Mouse (Mus musculus) heart, embryonic 11.5 days (tissue): ENCODE measurements around the gene Dbn1. TPM values are rescaled to one million over a fixed set of nuclear protein-coding genes. Genes with fewer than 3 reads are reported as not detected.

ENCODE experiments used
- ATAC-seq: fragments of 200-750 bp; cut with Nextera tagmentation; replicated peaks from 2 replicates; pipeline ENCODE4 v1.8.0; 2017; ENCODE audit warnings: moderate library complexity; ENCODE audit not compliant: insufficient number of reproducible peaks, low FRiP score, low TSS enrichment
- H3K27ac ChIP-seq: fragments of 300-500 bp; sonication (generic); 2 replicates; pipeline ENCODE4 v1.5.1; 2014; ENCODE audit warnings: mild to moderate bottlenecking, low read depth, low read length
- H3K27me3 ChIP-seq: fragments of 300-500 bp; sonication (generic); 2 replicates; pipeline ENCODE4 v1.6.1; 2014; ENCODE audit warnings: mild to moderate bottlenecking, low read length, mixed read lengths; ENCODE audit not compliant: control insufficient read depth, insufficient read depth
- H3K36me3 ChIP-seq: fragments of 300-500 bp; sonication (generic); 2 replicates; pipeline ENCODE4 v1.6.1; 2014; ENCODE audit warnings: mild to moderate bottlenecking, low read length, moderate library complexity, mixed read lengths; ENCODE audit not compliant: control insufficient read depth, insufficient read depth
- H3K4me1 ChIP-seq: fragments of 300-500 bp; sonication (generic); 2 replicates; pipeline ENCODE4 v1.6.1; 2014; ENCODE audit warnings: low read length; ENCODE audit not compliant: control insufficient read depth, insufficient read depth
- H3K4me2 ChIP-seq: fragments of 300-500 bp; sonication (generic); 2 replicates; pipeline ENCODE4 v1.6.1; 2014; ENCODE audit warnings: mild to moderate bottlenecking, moderate library complexity
- H3K4me3 ChIP-seq: fragments of 300-500 bp; sonication (generic); 2 replicates; pipeline ENCODE4 v1.5.1; 2014; ENCODE audit warnings: low read depth, low read length
- H3K9ac ChIP-seq: fragments of 300-500 bp; sonication (generic); 2 replicates; pipeline ENCODE4 v1.6.1; 2014; ENCODE audit warnings: mild to moderate bottlenecking, low read depth, low read length, moderate library complexity
- H3K9me3 ChIP-seq: fragments of 300-500 bp; sonication (generic); replicated peaks from 2 replicates; pipeline ENCODE4 v1.6.1; 2016; ENCODE audit warnings: low read length; ENCODE audit not compliant: control insufficient read depth
- WGBS: fragments of 180-500 bp; shearing (Covaris S2); extraction: QIAGEN DNeasy Blood & Tissue Kit; methylation state at CpG from one replicate; pipeline ENCODE4 v1.1.7; 2014; ENCODE audit not compliant: insufficient replicate concordance; 5-methylcytosine and 5-hydroxymethylcytosine counted together
- polyA plus RNA-seq: library from polyadenylated mRNA; unstranded; fragments of >200 nt; fragmentation: Nextera tagmentation; extraction: Ambion mirVana; gene quantifications from 2 replicates; pipeline ENCODE4 v1.2.1, GENCODE M21; 2014

The Dbn1 gene
- polyA plus RNA-seq, 1 experiment from 2014 or later: 64.1 TPM

- peaks cover 9% of the 10 kb centered on the region for H3K27me3 ChIP-seq
- ATAC-seq: peak; percentile 54
- H3K4me3 ChIP-seq: peak overlapping the region; percentile 98
- H3K36me3 ChIP-seq: peaks cover 19% of the 10 kb centered on the region
- peak overlapping the region; percentile 69 for H3K4me2 ChIP-seq
- H3K9ac ChIP-seq: peak overlapping the region; percentile 99
- H3K27ac ChIP-seq: peak overlapping the region; percentile 91
- 2% methylated on average over 25 of the region's 25 CpGs for WGBS
- H3K9me3 ChIP-seq: no peaks in the 10 kb centered on the region
- peaks cover 30% of the 10 kb centered on the region for H3K4me1 ChIP-seq
Observed at GRCm38 (mm10) chr13:55512379-55513031, 24.6 kb upstream of the Dbn1 start.

- Histone ChIP-seq H3K27me3 (peaks cover 9% of the 10 kb centered on the region), H3K36me3 (peaks cover 29% of the 10 kb centered on the region), H3K9ac (peak overlapping the region; percentile 99), H3K4me3 (peak overlapping the region; percentile 98), H3K9me3 (no peaks in the 10 kb centered on the region), H3K27ac (peak overlapping the region; percentile 91), H3K4me2 (peak overlapping the region; percentile 69), H3K4me1 (peaks cover 32% of the 10 kb centered on the region)
- 13% methylated on average over 5 of the region's 5 CpGs for WGBS
- peak; percentile 5; the same call in 1 of the 2 replicates for ATAC-seq
Observed at GRCm38 (mm10) chr13:55511492-55511861, 23.6 kb upstream of the Dbn1 start.

- H3K9ac ChIP-seq: peak overlapping the region; percentile 99
- peaks cover 9% of the 10 kb centered on the region for H3K27me3 ChIP-seq
- H3K4me3 ChIP-seq: peak overlapping the region; percentile 98
- H3K4me2 ChIP-seq: peak overlapping the region; percentile 69
- peak overlapping the region; percentile 91 for H3K27ac ChIP-seq
- peaks cover 32% of the 10 kb centered on the region for H3K36me3 ChIP-seq
- peak; percentile 77 for ATAC-seq
- no peaks in the 10 kb centered on the region for H3K9me3 ChIP-seq
- 2% methylated on average over 6 of the region's 6 CpGs for WGBS
- H3K4me1 ChIP-seq: peaks cover 32% of the 10 kb centered on the region
Observed at GRCm38 (mm10) chr13:55510668-55511491, 23.0 kb upstream of the Dbn1 start.

- 10% methylated on average over 3 of the region's 3 CpGs for WGBS
- Histone ChIP-seq H3K27me3 (peaks cover 9% of the 10 kb centered on the region), H3K4me2 (peak overlapping the region; percentile 69), H3K4me1 (peaks cover 32% of the 10 kb centered on the region), H3K9me3 (no peaks in the 10 kb centered on the region), H3K4me3 (peak overlapping the region; percentile 98; the same call in 1 of the 2 replicates), H3K27ac (peak overlapping the region; percentile 91), H3K36me3 (peaks cover 38% of the 10 kb centered on the region), H3K9ac (peak overlapping the region; percentile 56; the same call in 1 of the 2 replicates)
- ATAC-seq: peak; percentile 12; the same call in 1 of the 2 replicates
Observed at GRCm38 (mm10) chr13:55510332-55510667, 22.4 kb upstream of the Dbn1 start.

GRCm38 (mm10) chr13:55508531-55508930 lies 20.6 kb upstream of the Dbn1 start:
- WGBS: 83% methylated on average over 10 of the region's 10 CpGs
- Histone ChIP-seq H3K4me1 (peaks cover 32% of the 10 kb centered on the region), H3K36me3 (peaks cover 54% of the 10 kb centered on the region), H3K4me2 (no peak overlapping the region), H3K9ac (no peak overlapping the region), H3K27ac (no peak overlapping the region), H3K27me3 (no peaks in the 10 kb centered on the region), H3K4me3 (no peak overlapping the region), H3K9me3 (no peaks in the 10 kb centered on the region)
- ATAC-seq: no peak

- no peaks in the 10 kb centered on the region for H3K27me3 ChIP-seq
- no peak for ATAC-seq
- H3K4me2 ChIP-seq: no peak overlapping the region
- 69% methylated on average over 11 of the region's 11 CpGs for WGBS
- H3K4me3 ChIP-seq: no peak overlapping the region
- H3K9ac ChIP-seq: no peak overlapping the region
- peaks cover 58% of the 10 kb centered on the region for H3K36me3 ChIP-seq
- H3K27ac ChIP-seq: no peak overlapping the region
- H3K9me3 ChIP-seq: no peaks in the 10 kb centered on the region
- peaks cover 32% of the 10 kb centered on the region for H3K4me1 ChIP-seq
Observed at GRCm38 (mm10) chr13:55507877-55508276, 20.0 kb upstream of the Dbn1 start.

- H3K4me1 ChIP-seq: peaks cover 27% of the 10 kb centered on the region
- WGBS: 88% methylated on average over 10 of the region's 10 CpGs
- H3K9me3 ChIP-seq: no peaks in the 10 kb centered on the region
- H3K9ac ChIP-seq: no peak overlapping the region
- H3K27me3 ChIP-seq: no peaks in the 10 kb centered on the region
- H3K27ac ChIP-seq: no peak overlapping the region
- H3K4me3 ChIP-seq: no peak overlapping the region
- peaks cover 64% of the 10 kb centered on the region for H3K36me3 ChIP-seq
- no peak overlapping the region for H3K4me2 ChIP-seq
- ATAC-seq: no peak
Observed at GRCm38 (mm10) chr13:55506697-55507096, 18.8 kb upstream of the Dbn1 start.

GRCm38 (mm10) chr13:55505810-55506209 lies 17.9 kb upstream of the Dbn1 start:
- H3K9ac ChIP-seq: no peak overlapping the region
- peaks cover 18% of the 10 kb centered on the region for H3K4me1 ChIP-seq
- 94% methylated on average over 9 of the region's 9 CpGs for WGBS
- no peaks in the 10 kb centered on the region for H3K27me3 ChIP-seq
- peaks cover 64% of the 10 kb centered on the region for H3K36me3 ChIP-seq
- no peak overlapping the region for H3K4me3 ChIP-seq
- H3K9me3 ChIP-seq: no peaks in the 10 kb centered on the region
- no peak overlapping the region for H3K27ac ChIP-seq
- no peak for ATAC-seq
- no peak overlapping the region for H3K4me2 ChIP-seq
